Mouse (Mus musculus) myocyte (in vitro differentiated cells): ENCODE results near the gene Tac4.

Experiments used
- CEBPB ChIP-seq: IDR thresholded peaks from 2 replicates; pipeline ENCODE4 v1.6.1; 2011; ENCODE audit warnings: mild to moderate bottlenecking, moderate library complexity; ENCODE audit not compliant: poor library complexity, insufficient read depth, severe bottlenecking
- E2F4 ChIP-seq: IDR thresholded peaks from one replicate; pipeline ENCODE4 v1.6.1; 2011; ENCODE audit warnings: mild to moderate bottlenecking, control low read depth, moderate library complexity; ENCODE audit not compliant: insufficient read depth
- MAX ChIP-seq: IDR thresholded peaks from one replicate; pipeline ENCODE4 v1.6.1; 2011; ENCODE audit warnings: low read depth, mild to moderate bottlenecking, control low read depth
- MYOD1 ChIP-seq, 3 experiments: IDR thresholded peaks; one replicate each; pipeline ENCODE4 v1.6.1; 2011; ENCODE audit warnings: control low read depth in 2 of 3, low read depth in 2 of 3, mild to moderate bottlenecking in 2 of 3, moderate library complexity in 1 of 3; ENCODE audit not compliant: insufficient read length in 2 of 3, control insufficient read depth in 1 of 3
- MYOG ChIP-seq, 3 experiments: IDR thresholded peaks; one replicate each; pipeline ENCODE4 v1.6.1; 2011; ENCODE audit warnings: control low read depth in 2 of 3, low read depth in 2 of 3, mild to moderate bottlenecking in 2 of 3; ENCODE audit not compliant: insufficient read length in 2 of 3, control insufficient read depth in 1 of 3, insufficient read depth in 1 of 3
- POLR2A ChIP-seq: IDR thresholded peaks from one replicate; pipeline ENCODE4 v1.6.1; 2011; ENCODE audit warnings: low read depth, mild to moderate bottlenecking, control low read depth, moderate library complexity; ENCODE audit not compliant: insufficient read length
- POLR2AphosphoS2 ChIP-seq: IDR thresholded peaks from one replicate; pipeline ENCODE4 v1.6.1; 2011; ENCODE audit warnings: low read depth, control low read depth; ENCODE audit not compliant: insufficient read length
- REST ChIP-seq: IDR thresholded peaks from one replicate; pipeline ENCODE4 v1.6.1; 2011; ENCODE audit warnings: mild to moderate bottlenecking, control low read depth, moderate library complexity; ENCODE audit not compliant: insufficient read depth, insufficient read length
- TCF12 ChIP-seq: IDR thresholded peaks from one replicate; pipeline ENCODE4 v1.6.1; 2011; ENCODE audit warnings: mild to moderate bottlenecking, control low read depth; ENCODE audit not compliant: poor library complexity, insufficient read depth, severe bottlenecking
- TCF3 ChIP-seq: IDR thresholded peaks from one replicate; pipeline ENCODE4 v1.6.1; 2011; ENCODE audit warnings: low read depth, control low read depth; ENCODE audit not compliant: insufficient read length
- USF1 ChIP-seq: IDR thresholded peaks from one replicate; pipeline ENCODE4 v1.6.1; 2011; ENCODE audit warnings: low read depth, mild to moderate bottlenecking, control low read depth, moderate library complexity

GRCm38 (mm10) chr11:95231688-95232328 is 29.5 kb upstream of the Tac4 start:
- TF ChIP-seq USF1: no peak
- TF ChIP-seq POLR2A: no peak
- no peak for TF ChIP-seq MYOG (IDR thresholded peaks at IDR 0.05; ENCODE audit: control insufficient read depth in 1 of 3, insufficient read depth in 1 of 3, insufficient read length in 2 of 3, low read depth in 2 of 3)
- TF ChIP-seq MAX: no peak
- no peak for TF ChIP-seq TCF3
- TF ChIP-seq MYOD1 (IDR thresholded peaks at IDR 0.05; ENCODE audit: control insufficient read depth in 1 of 3, insufficient read length in 2 of 3, low read depth in 2 of 3): no peak
- no peak for TF ChIP-seq E2F4
- no peak for TF ChIP-seq TCF12
- no peak for TF ChIP-seq REST
- no peak for TF ChIP-seq POLR2AphosphoS2
- TF ChIP-seq CEBPB: no peak
